Mouse (Mus musculus) liver, postnatal 0 days (tissue): ENCODE measurements around the gene Phf20. TPM values are rescaled to one million over a fixed set of nuclear protein-coding genes. Genes with fewer than 3 reads are reported as not detected.

Experiments used
- ATAC-seq: fragments of 200-750 bp; cut with Nextera tagmentation; 2 replicates; pipeline ENCODE4 v1.8.0; 2017; ENCODE audit warnings: mild to moderate bottlenecking, moderate library complexity
- DNase-seq: peaks from one replicate; pipeline ENCODE4 v3.0.0-alpha.2; 2016
- H3K27ac ChIP-seq: fragments of 300-500 bp; sonication (generic); 2 replicates; pipeline ENCODE4 v1.5.1; 2014; ENCODE audit warnings: antibody characterized with exemption, moderate library complexity, mild to moderate bottlenecking, low read depth
- H3K27me3 ChIP-seq: fragments of 300-500 bp; sonication (generic); 2 replicates; pipeline ENCODE4 v1.6.1; 2014; ENCODE audit warnings: low read length, control low read depth, mixed read lengths; ENCODE audit not compliant: insufficient read depth
- H3K36me3 ChIP-seq: fragments of 300-500 bp; sonication (generic); replicated peaks from 2 replicates; pipeline ENCODE4 v1.6.1; 2014; ENCODE audit warnings: mild to moderate bottlenecking, control low read depth, low read length, moderate library complexity, mixed read lengths; ENCODE audit not compliant: insufficient read depth
- H3K4me1 ChIP-seq: fragments of 300-500 bp; sonication (generic); 2 replicates; pipeline ENCODE4 v1.6.1; 2014; ENCODE audit warnings: antibody characterized with exemption, mild to moderate bottlenecking, control low read depth; ENCODE audit not compliant: insufficient read depth
- H3K4me2 ChIP-seq: fragments of 300-500 bp; sonication (generic); 2 replicates; pipeline ENCODE4 v1.6.1; 2014; ENCODE audit warnings: low read depth, mild to moderate bottlenecking, low read length, moderate library complexity, mixed read lengths
- H3K4me3 ChIP-seq: fragments of 300-500 bp; sonication (generic); 2 replicates; pipeline ENCODE4 v1.5.1; 2014; ENCODE audit warnings: low read depth, low read length
- H3K9ac ChIP-seq: fragments of 300-500 bp; sonication (generic); replicated peaks from 2 replicates; pipeline ENCODE4 v1.6.1; 2014; ENCODE audit warnings: mild to moderate bottlenecking, moderate library complexity
- H3K9me3 ChIP-seq: fragments of 300-500 bp; sonication (generic); 2 replicates; pipeline ENCODE4 v1.6.1; 2016; ENCODE audit warnings: mild to moderate bottlenecking, control low read depth, low read length, mixed read lengths
- CTCF ChIP-seq: sonication (generic); IDR thresholded peaks from 2 replicates; pipeline ENCODE4 v1.5.1; 2016; ENCODE audit warnings: antibody characterized with exemption, low read depth
- EP300 ChIP-seq: IDR thresholded peaks from 2 replicates; pipeline ENCODE4 v1.6.1; 2016; ENCODE audit warnings: antibody characterized with exemption, low read depth, mild to moderate bottlenecking
- WGBS: fragments of 180-500 bp; shearing (Covaris S2); extraction: QIAGEN DNeasy Blood & Tissue Kit; methylation state at CpG from one replicate; pipeline ENCODE4 v1.1.7; 2014; ENCODE audit not compliant: insufficient replicate concordance; 5-methylcytosine and 5-hydroxymethylcytosine counted together
- polyA plus RNA-seq: library from polyadenylated mRNA; unstranded; fragments of >200 nt; fragmentation: Nextera tagmentation; extraction: Ambion mirVana; gene quantifications from 2 replicates; pipeline ENCODE4 v1.2.1, GENCODE M21; 2015

Phf20 gene
- polyA plus RNA-seq, result 11.7 and 15.0 TPM in 2 replicates

DNA sequence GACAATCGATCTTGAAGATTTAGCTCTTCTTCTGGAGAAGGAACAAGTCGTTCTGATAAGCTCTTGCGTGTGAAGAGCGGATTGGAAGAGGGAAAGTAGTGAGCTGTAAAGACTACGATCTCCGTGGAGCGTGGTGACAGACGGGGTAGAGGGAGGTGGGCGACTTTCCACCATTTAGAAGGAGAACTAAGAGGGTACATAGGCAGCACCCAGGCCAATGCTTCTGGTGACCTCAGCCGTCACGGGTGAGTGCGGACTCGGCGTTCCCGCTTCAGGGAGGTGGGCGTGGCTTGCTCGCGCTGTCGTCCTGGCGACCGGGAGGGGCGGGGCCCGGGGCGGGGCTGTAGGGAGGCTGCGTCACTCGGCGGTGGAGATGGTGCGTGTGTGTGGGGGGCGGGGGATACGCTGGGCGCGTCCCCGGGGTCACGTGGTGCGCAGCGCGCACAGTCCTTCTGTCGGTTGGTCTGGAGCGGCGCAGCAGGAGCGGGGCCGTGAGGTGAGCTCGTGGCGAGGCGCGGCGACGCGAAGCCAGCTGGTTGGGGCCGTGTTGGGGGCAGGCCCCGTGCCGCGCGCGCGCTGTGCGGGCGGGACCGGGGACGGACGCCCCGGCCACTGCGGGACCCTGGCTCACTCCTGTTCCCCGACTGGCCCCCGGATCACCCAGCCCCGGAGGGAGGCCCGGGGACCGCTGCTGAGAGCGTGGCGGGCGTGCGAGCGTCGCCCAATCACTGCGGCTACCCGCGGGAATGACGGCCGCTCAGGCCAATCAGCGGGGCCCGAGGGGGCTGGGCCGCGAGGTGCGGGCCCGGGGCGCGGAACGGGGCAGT is at the start of gene Phf20:
TSS of gene Phf20 (plus strand) at position 165 of the 827 bp plus-strand sequence.
- H3K4me1 ChIP-seq, result peaks cover 31% of the 10 kb centered on the region
- H3K4me2 ChIP-seq, result peak within 1 kb of the TSS; percentile 96
- H3K9ac ChIP-seq, result peak within 1 kb of the TSS; percentile 80
- no peaks in the 10 kb centered on the region for H3K27me3 ChIP-seq
- TF ChIP-seq CTCF, result 0 out of 2 replicates have a peak, but pooled peaks have one; percentile 9
- TF ChIP-seq EP300, result no peak
- WGBS, result under 1% methylated on average over 69 of the region's 88 CpGs
- no peaks in the 10 kb centered on the region for H3K36me3 ChIP-seq
- DNase-seq, result peak; percentile 100
- ATAC-seq, result peak; percentile 98
- peak within 1 kb of the TSS; percentile 65 for H3K4me3 ChIP-seq
- H3K9me3 ChIP-seq, result no peaks in the 10 kb centered on the region
- peak within 1 kb of the TSS; percentile 98 for H3K27ac ChIP-seq

DNA sequence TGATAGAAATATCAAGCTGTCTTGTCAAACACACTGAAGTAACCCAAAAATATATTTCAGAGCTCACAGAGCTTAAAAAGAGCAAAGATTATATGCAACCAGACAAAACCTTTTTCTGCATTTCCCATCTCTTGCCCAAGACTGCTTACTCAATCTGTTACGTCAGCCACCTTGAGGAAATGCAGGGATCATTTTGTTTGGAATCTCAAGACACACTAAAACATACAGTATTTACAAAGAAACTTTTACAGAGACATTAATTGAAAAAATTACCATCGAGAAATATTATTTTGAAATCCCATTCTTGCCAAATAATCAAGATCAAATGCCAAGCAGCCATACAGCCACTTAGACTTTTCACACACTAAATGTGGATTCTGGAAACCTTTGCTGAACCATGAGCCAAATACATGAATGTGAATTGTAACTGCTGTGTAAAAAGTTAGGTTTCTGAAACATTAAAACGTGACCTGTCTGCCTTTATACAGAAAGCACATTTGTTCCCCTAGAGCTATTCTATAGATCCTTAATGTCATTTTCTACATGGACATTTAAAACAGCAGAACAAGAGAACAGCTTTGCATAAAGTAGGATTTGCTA is 48.9 kb upstream of the Phf20 start:
- peaks cover 53% of the 10 kb centered on the region for H3K36me3 ChIP-seq
- TF ChIP-seq CTCF (no peak), EP300 (no peak)
- no peak overlapping the region for H3K4me2 ChIP-seq
- H3K9ac ChIP-seq, result no peak overlapping the region
- no peaks in the 10 kb centered on the region for H3K27me3 ChIP-seq
- no peaks in the 10 kb centered on the region for H3K9me3 ChIP-seq
- no peak overlapping the region for H3K27ac ChIP-seq
- H3K4me3 ChIP-seq, result no peak overlapping the region
- H3K4me1 ChIP-seq, result 0 out of 2 replicates have a peak, but pooled peaks cover 4% of the 10 kb centered on the region
- whole genome bisulfite sequencing, result 80% methylated on average over 3 of the region's 3 CpGs
- DNase-seq (no peak), ATAC-seq (no peak)

DNA sequence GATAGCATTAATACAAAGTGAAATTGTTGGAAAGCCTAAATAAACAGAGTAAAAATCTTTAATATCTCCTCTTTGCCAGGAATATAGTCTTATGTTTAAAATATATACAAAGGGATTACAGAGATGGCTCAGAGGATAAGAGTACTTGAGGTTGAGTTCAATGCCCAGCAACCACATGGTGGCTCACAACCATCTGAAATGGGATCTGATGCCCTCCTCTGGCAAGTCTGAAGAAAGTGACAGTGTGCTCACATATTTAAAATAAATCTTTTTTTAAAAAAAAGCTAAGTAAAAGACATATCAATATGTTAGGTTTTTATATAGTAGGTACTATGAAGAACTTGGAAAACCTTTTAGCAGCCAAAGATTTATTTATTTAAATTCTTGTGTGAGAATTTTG is 44.7 kb upstream of the Phf20 start:
- H3K4me1 ChIP-seq, result no peaks in the 10 kb centered on the region; the same call in 1 of the 2 replicates
- H3K9me3 ChIP-seq, result no peaks in the 10 kb centered on the region
- no peaks in the 10 kb centered on the region for H3K27me3 ChIP-seq
- no peak overlapping the region for H3K27ac ChIP-seq
- ATAC-seq, result no peak
- H3K36me3 ChIP-seq, result peaks cover 81% of the 10 kb centered on the region
- no peak overlapping the region for H3K9ac ChIP-seq
- H3K4me3 ChIP-seq, result no peak overlapping the region
- no peak for DNase-seq
- TF ChIP-seq EP300 (no peak), CTCF (no peak)
- H3K4me2 ChIP-seq, result no peak overlapping the region

DNA sequence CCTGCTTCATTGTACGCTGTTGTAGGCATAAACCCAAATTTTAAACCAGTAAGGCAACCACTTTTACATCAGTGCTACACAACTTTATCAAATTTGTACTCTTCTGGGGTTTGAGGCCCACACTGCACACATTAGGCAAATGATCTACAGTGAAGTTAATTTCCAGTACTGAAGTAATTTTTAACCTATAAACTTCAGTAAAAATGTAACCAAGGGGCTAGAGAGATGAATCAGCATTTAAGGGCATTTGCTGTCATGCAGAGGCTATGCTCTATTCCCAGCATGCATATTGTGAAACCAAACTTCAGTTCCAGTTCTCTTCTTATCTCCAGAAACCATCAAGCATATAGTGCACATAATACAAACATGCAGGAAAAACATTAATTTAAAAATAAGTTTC is 30.8 kb upstream of the Phf20 start:
- DNase-seq (no peak), ATAC-seq (peak; percentile 18; the same call in 1 of the 2 replicates)
- Histone ChIP-seq H3K4me3 (no peak overlapping the region), H3K27me3 (no peaks in the 10 kb centered on the region), H3K27ac (no peak overlapping the region), H3K4me1 (no peaks in the 10 kb centered on the region), H3K9me3 (no peaks in the 10 kb centered on the region), H3K36me3 (peaks cover 93% of the 10 kb centered on the region), H3K9ac (no peak overlapping the region), H3K4me2 (no peak overlapping the region)
- WGBS, result 94% methylated on average over 1 of the region's 1 CpGs
- TF ChIP-seq EP300 (no peak), CTCF (no peak)

DNA sequence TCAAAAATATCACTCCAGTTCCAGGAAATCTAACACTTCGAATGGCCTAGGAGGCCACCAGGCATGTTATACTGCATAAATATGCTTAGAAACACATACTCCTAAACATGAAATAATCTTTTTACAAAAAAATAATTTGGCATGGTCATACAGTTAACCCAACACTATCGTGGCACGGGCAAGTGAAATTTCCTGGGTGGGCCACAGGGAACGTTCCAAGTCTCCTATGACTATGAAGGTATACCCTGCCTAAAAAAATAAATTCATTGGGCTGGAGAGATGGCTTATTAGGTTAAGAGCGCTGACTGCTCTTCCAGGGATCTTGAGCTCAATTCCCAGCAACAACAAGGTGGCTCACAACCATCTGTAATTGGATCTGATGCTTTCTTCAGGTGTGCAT is 29.7 kb upstream of the Phf20 start:
- Histone ChIP-seq H3K4me1 (no peaks in the 10 kb centered on the region), H3K36me3 (peaks cover 92% of the 10 kb centered on the region), H3K9ac (no peak overlapping the region), H3K27me3 (no peaks in the 10 kb centered on the region), H3K4me3 (no peak overlapping the region), H3K27ac (no peak overlapping the region), H3K4me2 (no peak overlapping the region), H3K9me3 (no peaks in the 10 kb centered on the region)
- TF ChIP-seq CTCF (no peak), EP300 (no peak)
- DNase-seq, result no peak
- whole genome bisulfite sequencing, result 95% methylated on average over 5 of the region's 5 CpGs
- no peak for ATAC-seq

DNA sequence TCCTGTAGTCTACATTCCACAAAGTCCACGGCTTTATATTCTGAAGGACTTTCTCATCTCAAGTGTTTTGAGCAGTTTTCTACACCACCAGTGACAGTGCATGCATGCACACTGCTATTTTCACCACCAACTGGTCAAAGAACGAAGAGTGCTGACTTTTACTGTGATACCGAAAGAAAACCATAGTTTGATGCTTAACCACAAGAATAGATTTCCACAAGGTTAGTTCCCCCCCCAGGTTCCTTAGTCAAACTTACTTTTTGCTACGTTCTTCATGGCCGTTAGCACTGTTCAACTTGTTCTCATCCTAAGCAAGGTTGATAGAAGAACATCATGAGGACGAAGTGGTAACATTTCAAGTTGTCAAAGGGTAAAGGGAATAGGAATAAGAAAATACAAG is 19.2 kb upstream of the Phf20 start:
- ATAC-seq, result no peak
- H3K4me1 ChIP-seq, result peaks cover 21% of the 10 kb centered on the region
- peak overlapping the region; percentile 80 for H3K4me2 ChIP-seq
- DNase-seq, result no peak
- no peak overlapping the region for H3K27ac ChIP-seq
- no peaks in the 10 kb centered on the region for H3K9me3 ChIP-seq
- H3K27me3 ChIP-seq, result no peaks in the 10 kb centered on the region
- 74% methylated on average over 6 of the region's 6 CpGs for WGBS
- H3K4me3 ChIP-seq, result peak overlapping the region; percentile 19; the same call in 1 of the 2 replicates
- H3K9ac ChIP-seq, result 0 out of 2 replicates have a peak overlapping the region, but pooled peaks have one; percentile 2
- peaks cover 58% of the 10 kb centered on the region for H3K36me3 ChIP-seq
- no peak for TF ChIP-seq EP300
- TF ChIP-seq CTCF, result no peak
